Mouse (Mus musculus): ENCODE results near the gene Vmn1r46. TPM values are rescaled to one million over a fixed set of nuclear protein-coding genes. Genes with fewer than 3 reads are reported as not detected.
"Not testable (repeated sequence)": the region's sequence is repeated elsewhere in the genome, so short reads cannot be mapped to it uniquely, and the experiment has no call there.

Vmn1r46 gene
- polyA plus RNA-seq (2015; fragmentation: Nextera tagmentation; extraction: Ambion mirVana), result not detected in 2 replicates

DNA sequence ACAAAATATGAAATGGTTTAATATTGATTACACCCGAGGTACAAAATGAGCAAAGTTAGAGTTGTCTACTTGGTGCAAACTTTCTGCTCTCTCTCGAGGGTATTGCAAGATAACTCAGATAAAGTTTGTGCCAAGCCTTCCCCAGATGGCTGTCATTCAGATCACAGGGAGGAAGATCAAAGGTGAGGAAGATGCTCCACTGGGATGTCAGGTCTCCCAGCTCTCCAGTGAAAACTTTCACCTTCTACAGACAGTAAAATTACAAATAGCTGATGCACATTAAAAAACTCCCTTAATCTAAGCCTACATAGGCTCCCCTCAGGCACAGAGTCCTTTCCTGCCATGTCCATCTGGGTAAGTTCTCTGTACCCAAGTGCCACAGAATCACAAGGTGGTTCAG is at the start of gene Vmn1r46:
TSS of gene Vmn1r46 (plus strand) at position 301 of the 400 bp plus-strand sequence.
- Histone ChIP-seq H3K4me1 (no peaks in the 10 kb centered on the region), H3K9ac (no peak within 1 kb of the TSS), H3K27me3 (replicated peaks) (no peaks in the 10 kb centered on the region), H3K9me3 (peaks cover 11% of the 10 kb centered on the region; the same call in 1 of the 2 replicates), H3K4me3 (no peak within 1 kb of the TSS), H3K4me2 (no peak within 1 kb of the TSS), H3K36me3 (replicated peaks) (no peaks in the 10 kb centered on the region), H3K27ac (no peak within 1 kb of the TSS)
- 53% methylated on average over 2 of the region's 2 CpGs for WGBS
- ATAC-seq (replicated peaks), result no peak

DNA sequence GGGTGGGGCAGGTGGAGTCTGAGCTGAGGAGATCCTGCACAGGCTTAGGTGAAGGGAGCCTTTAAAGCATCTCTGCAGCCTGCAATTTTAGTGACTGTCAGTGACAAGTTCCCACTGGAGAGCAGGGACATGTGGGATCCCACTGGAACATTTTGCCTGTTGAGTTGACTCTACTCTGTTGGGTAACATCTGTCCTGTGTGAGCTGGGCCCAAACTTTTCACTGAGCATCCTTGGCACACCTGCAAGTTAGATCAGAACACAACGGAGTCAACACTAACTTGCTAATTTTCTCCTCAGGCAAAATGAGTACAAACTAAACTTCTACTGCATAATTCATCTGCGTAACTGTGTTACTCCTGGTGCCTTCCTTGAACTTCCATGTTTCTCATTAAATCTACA is 28.6 kb upstream of the Vmn1r46 start, which contains the start of gene Vmn1r45:
TSS of gene Vmn1r45 (minus strand) at position 101 of the 400 bp plus-strand sequence.
- not testable (repeated sequence) for ATAC-seq (replicated peaks); H3K27ac ChIP-seq; H3K36me3 ChIP-seq (replicated peaks); H3K27me3 ChIP-seq (replicated peaks); H3K4me3 ChIP-seq; H3K9me3 ChIP-seq; H3K9ac ChIP-seq; H3K4me2 ChIP-seq; H3K4me1 ChIP-seq
- 91% methylated on average over 2 of the region's 2 CpGs for WGBS

DNA sequence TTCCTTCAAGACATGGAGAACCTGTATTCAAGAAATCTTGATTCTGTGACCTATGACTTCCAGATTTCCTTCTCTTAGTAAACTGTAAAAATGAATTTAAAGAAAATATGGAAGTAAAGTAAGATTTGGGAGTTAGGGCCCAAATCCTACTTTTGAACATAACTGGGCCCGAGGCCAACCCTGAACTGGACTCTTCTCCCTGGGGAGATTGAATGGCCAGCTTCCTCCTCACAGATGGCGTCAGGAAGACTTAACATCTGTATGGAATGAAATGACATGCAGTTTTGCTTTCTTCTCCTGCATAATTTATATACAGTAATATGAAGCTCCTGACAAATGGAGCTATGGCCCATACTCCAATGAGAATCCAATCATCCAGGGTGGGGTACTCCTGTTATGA is 28.2 kb upstream of the Vmn1r46 start:
- Histone ChIP-seq H3K36me3 (replicated peaks) (no peaks in the 10 kb centered on the region), H3K27me3 (replicated peaks) (no peaks in the 10 kb centered on the region), H3K27ac (no peak overlapping the region), H3K4me2 (no peak overlapping the region), H3K4me3 (no peak overlapping the region), H3K9me3 (no peaks in the 10 kb centered on the region), H3K9ac (no peak overlapping the region), H3K4me1 (no peaks in the 10 kb centered on the region)
- ATAC-seq (replicated peaks), result no peak
- WGBS, result 84% methylated on average over 2 of the region's 2 CpGs

- no peak overlapping the region for H3K27ac ChIP-seq
- H3K4me1 ChIP-seq, result no peaks in the 10 kb centered on the region
- ATAC-seq (replicated peaks), result no peak
- H3K27me3 ChIP-seq (replicated peaks), result no peaks in the 10 kb centered on the region
- H3K9me3 ChIP-seq, result no peaks in the 10 kb centered on the region
- no peak overlapping the region for H3K4me2 ChIP-seq
- H3K9ac ChIP-seq, result no peak overlapping the region
- H3K36me3 ChIP-seq (replicated peaks), result no peaks in the 10 kb centered on the region
- H3K4me3 ChIP-seq, result no peak overlapping the region
- 76% methylated on average over 2 of the region's 2 CpGs for WGBS
Observed at GRCm38 (mm10) chr6:89953556-89953955, 15.6 kb upstream of the Vmn1r46 start.

GRCm38 (mm10) chr6:89966341-89966740 is 2.8 kb upstream of the Vmn1r46 start:
- Histone ChIP-seq H3K9me3 (0 out of 2 replicates have a peak, but pooled peaks cover 5% of the 10 kb centered on the region), H3K4me1 (no peaks in the 10 kb centered on the region), H3K4me2 (no peak overlapping the region), H3K36me3 (replicated peaks) (no peaks in the 10 kb centered on the region), H3K9ac (no peak overlapping the region), H3K4me3 (no peak overlapping the region), H3K27me3 (replicated peaks) (no peaks in the 10 kb centered on the region), H3K27ac (no peak overlapping the region)
- no peak for ATAC-seq (replicated peaks)

GRCm38 (mm10) chr6:89985989-89986388 is 16.9 kb downstream of the Vmn1r46 start:
- Histone ChIP-seq H3K27ac (no peak overlapping the region), H3K27me3 (replicated peaks) (no peaks in the 10 kb centered on the region), H3K4me1 (no peaks in the 10 kb centered on the region), H3K9ac (no peak overlapping the region), H3K9me3 (peaks cover 2% of the 10 kb centered on the region; the same call in 1 of the 2 replicates), H3K4me3 (no peak overlapping the region), H3K4me2 (no peak overlapping the region), H3K36me3 (replicated peaks) (no peaks in the 10 kb centered on the region)
- 41% methylated on average over 1 of the region's 1 CpGs for WGBS
- no peak for ATAC-seq (replicated peaks)

- H3K36me3 ChIP-seq (replicated peaks); H3K4me3 ChIP-seq; H3K27me3 ChIP-seq (replicated peaks); H3K9ac ChIP-seq; H3K4me2 ChIP-seq; H3K27ac ChIP-seq; ATAC-seq (replicated peaks); H3K4me1 ChIP-seq; H3K9me3 ChIP-seq: not testable (repeated sequence)
- 100% methylated on average over 1 of the region's 1 CpGs for WGBS
Observed at GRCm38 (mm10) chr6:90015847-90016246, 46.7 kb downstream of the Vmn1r46 start, which contains the start of gene Vmn1r47. TSS of gene Vmn1r47 (plus strand) at chr6:90016147.

Other genes with a start within 250 kb of the Vmn1r46 start
- not detected in 2 replicates for gene Vmn1r41, start 228.5 kb upstream of the Vmn1r46 start, polyA plus RNA-seq (2015; fragmentation: Nextera tagmentation; extraction: Ambion mirVana)
- not detected in 2 replicates for gene Vmn1r42, start 92.9 kb upstream of the Vmn1r46 start, polyA plus RNA-seq (2015; fragmentation: Nextera tagmentation; extraction: Ambion mirVana)
- not detected in 2 replicates for gene Vmn1r43, start 92.9 kb upstream of the Vmn1r46 start, polyA plus RNA-seq (2015; fragmentation: Nextera tagmentation; extraction: Ambion mirVana)
- gene Vmn1r44, start 85.7 kb upstream of the Vmn1r46 start, polyA plus RNA-seq (2015; fragmentation: Nextera tagmentation; extraction: Ambion mirVana), result not detected in 2 replicates
- not detected in 2 replicates for gene Vmn1r45, start 28.7 kb upstream of the Vmn1r46 start, polyA plus RNA-seq (2015; fragmentation: Nextera tagmentation; extraction: Ambion mirVana)
- not detected in 2 replicates for gene Vmn1r47, start 46.8 kb downstream of the Vmn1r46 start, polyA plus RNA-seq (2015; fragmentation: Nextera tagmentation; extraction: Ambion mirVana)
- gene Vmn1r48, start 67.5 kb downstream of the Vmn1r46 start, polyA plus RNA-seq (2015; fragmentation: Nextera tagmentation; extraction: Ambion mirVana), result not detected in 2 replicates
- not detected in 2 replicates for gene Vmn1r49, start 109.2 kb downstream of the Vmn1r46 start, polyA plus RNA-seq (2015; fragmentation: Nextera tagmentation; extraction: Ambion mirVana)
- gene Vmn1r50, start 132.1 kb downstream of the Vmn1r46 start, polyA plus RNA-seq (2015; fragmentation: Nextera tagmentation; extraction: Ambion mirVana), result not detected in 2 replicates
- gene Vmn1r51, start 153.3 kb downstream of the Vmn1r46 start, polyA plus RNA-seq (2015; fragmentation: Nextera tagmentation; extraction: Ambion mirVana), result 0.06 TPM in 1 of 2 replicates, not detected in the other
- gene Vmn1r52, start 205.5 kb downstream of the Vmn1r46 start, polyA plus RNA-seq (2015; fragmentation: Nextera tagmentation; extraction: Ambion mirVana), result not detected in 2 replicates
- gene V1ra8, start 233.5 kb downstream of the Vmn1r46 start, polyA plus RNA-seq (2015; fragmentation: Nextera tagmentation; extraction: Ambion mirVana), result not detected in 2 replicates